Mouse (Mus musculus) v-Abl transformed pro-B cells (cell line): ENCODE measurements at regions not wholly inside any gene's neighbourhood (a gene's known extent, or its start where the extent isn't known, plus 50 kb on each side); places are given as distances from the start of the nearest gene placed in this dataset.

Experiments
- in situ Hi-C, 2 experiments: fragments of 400-800 bp; cut with MboI; formaldehyde crosslinking; loops; one replicate each; pipeline ENCODE4 v1.15.1; 2025; ENCODE audit not compliant: unreplicated experiment in 2 of 2

- in situ Hi-C loops = no loop called here
These were observed 157.8 kb upstream of the Map3k1 start for GRCm38 (mm10) chr13:111966627-111967026.

GRCm38 (mm10) chr13:111968197-111968596 lies 159.4 kb upstream of the Map3k1 start:
- in situ Hi-C loops = no loop called here

GRCm38 (mm10) chr13:111974282-111974681 lies 165.5 kb upstream of the Map3k1 start:
- in situ Hi-C loops = no loop called here

- in situ Hi-C loops = loop anchor here (5.0 to 25.0 kb wide), 3 partner anchors 38 to 488 kb away; partner anchors contain the start of gene Gpbp1 (in 1 of the 2)
These were observed 166.8 kb upstream of the Map3k1 start for GRCm38 (mm10) chr13:111975549-111975948.

GRCm38 (mm10) chr13:111977769-111978674 lies 169.2 kb upstream of the Map3k1 start:
- in situ Hi-C loops = loop anchor here (5.0 to 25.0 kb wide), 3 partner anchors 41 to 491 kb away; partner anchors contain the start of gene Gpbp1 (in 1 of the 2)

GRCm38 (mm10) chr13:111978675-111979020 lies 169.9 kb upstream of the Map3k1 start:
- in situ Hi-C loops = loop anchor here (5.0 to 25.0 kb wide), 3 partner anchors 41 to 491 kb away; partner anchors contain the start of gene Gpbp1 (in 1 of the 2)

- in situ Hi-C loops = loop anchor here (5.0 to 25.0 kb wide), 4 partner anchors 42 to 495 kb away; partner anchors contain the start of gene Gpbp1 (in 1 of the 2)
These were observed 170.8 kb upstream of the Map3k1 start for GRCm38 (mm10) chr13:111979428-111980204.

- in situ Hi-C loops = loop anchor here (10.0 to 25.0 kb wide), 2 partner anchors 493 to 495 kb away; partner anchors contain the start of gene Gpbp1 (in 1 of the 2)
These were observed 171.4 kb upstream of the Map3k1 start for GRCm38 (mm10) chr13:111980205-111980595.

GRCm38 (mm10) chr13:111981103-111981502 lies 172.3 kb upstream of the Map3k1 start:
- in situ Hi-C loops = loop anchor here (10.0 to 25.0 kb wide), 2 partner anchors 494 to 496 kb away; partner anchors contain the start of gene Gpbp1 (in 1 of the 2)

GRCm38 (mm10) chr13:111982796-111983460 lies 174.1 kb upstream of the Map3k1 start:
- in situ Hi-C loops = loop anchor here (10.0 to 25.0 kb wide), 2 partner anchors 496 to 498 kb away; partner anchors contain the start of gene Gpbp1 (in 1 of the 2)

- in situ Hi-C loops = loop anchor here (10.0 to 25.0 kb wide), 2 partner anchors 497 to 499 kb away; partner anchors contain the start of gene Gpbp1 (in 1 of the 2)
These were observed 175.3 kb upstream of the Map3k1 start for GRCm38 (mm10) chr13:111984081-111984574.

- in situ Hi-C loops = loop anchor here (10.0 to 25.0 kb wide), 2 partner anchors 498 to 501 kb away; partner anchors contain the start of gene Gpbp1 (in 1 of the 2)
These were observed 176.6 kb upstream of the Map3k1 start for GRCm38 (mm10) chr13:111985406-111985805.

- in situ Hi-C loops = loop anchor here (10.0 to 25.0 kb wide), 2 partner anchors 499 to 502 kb away; partner anchors contain the start of gene Gpbp1 (in 1 of the 2)
These were observed 177.9 kb upstream of the Map3k1 start for GRCm38 (mm10) chr13:111986681-111987080.

- in situ Hi-C loops = loop anchor here (10.0 to 25.0 kb wide), 2 partner anchors 500 to 503 kb away; partner anchors contain the start of gene Gpbp1 (in 1 of the 2)
These were observed 178.6 kb upstream of the Map3k1 start for GRCm38 (mm10) chr13:111987420-111987819.

- in situ Hi-C loops = loop anchor here in 1 of 2 experiments (25.0 kb wide), 1 partner anchor 504 kb away; the partner anchor contains the start of gene Gpbp1
These were observed 182.2 kb upstream of the Map3k1 start for GRCm38 (mm10) chr13:111990913-111991534.

- in situ Hi-C loops = loop anchor here in 1 of 2 experiments (25.0 kb wide), 1 partner anchor 505 kb away; the partner anchor contains the start of gene Gpbp1
These were observed 183.5 kb upstream of the Map3k1 start for GRCm38 (mm10) chr13:111992075-111992847.

GRCm38 (mm10) chr13:111994862-111995490 lies 186.2 kb upstream of the Map3k1 start:
- in situ Hi-C loops = loop anchor here in 1 of 2 experiments (25.0 kb wide), 1 partner anchor 508 kb away; the partner anchor contains the start of gene Gpbp1
